Mouse (Mus musculus): ENCODE data around the gene Klhl7. TPM values are rescaled to one million over a fixed set of nuclear protein-coding genes. Genes with fewer than 3 reads are reported as not detected.
A peak's percentile ranks its signal among the peaks of the same experiment; 100 is the strongest.

Gene Klhl7
- total RNA-seq (2022): 10 to 100 TPM; 88.6 to 92.3 (median 89.5) TPM

DNA sequence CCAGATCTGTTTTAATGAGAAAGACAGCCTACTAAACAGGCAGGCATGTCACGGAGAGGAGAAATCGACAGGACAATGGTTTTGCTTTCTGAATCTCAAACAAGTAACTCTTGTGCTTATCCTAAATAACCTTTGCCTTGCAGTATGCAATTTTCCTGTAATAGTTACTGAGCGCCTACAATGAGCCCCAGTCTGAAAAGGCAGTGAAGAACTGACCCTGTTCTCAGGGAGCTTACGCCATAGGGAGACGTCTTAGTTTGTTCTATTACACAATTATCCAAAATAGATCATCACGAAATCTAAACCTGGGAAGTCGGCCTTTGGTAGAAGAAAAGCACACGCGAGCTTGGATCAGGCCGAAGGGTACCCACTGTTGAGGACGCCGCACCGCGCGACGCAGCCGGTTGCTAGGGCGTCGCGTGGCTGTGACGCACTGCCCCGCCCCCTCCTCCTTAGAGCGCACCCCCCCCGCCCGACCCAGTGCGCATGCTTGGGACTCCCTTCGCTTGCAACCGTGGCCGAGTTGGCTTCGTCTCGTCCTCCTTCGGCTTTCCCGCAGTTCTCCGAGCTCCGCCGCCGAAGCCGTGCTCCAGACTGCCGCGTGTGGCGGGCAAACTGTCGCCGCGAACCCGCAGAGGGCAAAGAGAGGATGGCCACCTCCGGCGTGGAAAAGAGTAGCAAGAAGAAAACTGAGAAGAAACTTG is at the start of gene Klhl7:
Gene Klhl7 (plus strand): TSS at position 500 of the 704 bp plus-strand sequence.
- DNase-seq (ENCODE audit: low spot score in 2 of 2): peak; percentile 74 to 78

DNA sequence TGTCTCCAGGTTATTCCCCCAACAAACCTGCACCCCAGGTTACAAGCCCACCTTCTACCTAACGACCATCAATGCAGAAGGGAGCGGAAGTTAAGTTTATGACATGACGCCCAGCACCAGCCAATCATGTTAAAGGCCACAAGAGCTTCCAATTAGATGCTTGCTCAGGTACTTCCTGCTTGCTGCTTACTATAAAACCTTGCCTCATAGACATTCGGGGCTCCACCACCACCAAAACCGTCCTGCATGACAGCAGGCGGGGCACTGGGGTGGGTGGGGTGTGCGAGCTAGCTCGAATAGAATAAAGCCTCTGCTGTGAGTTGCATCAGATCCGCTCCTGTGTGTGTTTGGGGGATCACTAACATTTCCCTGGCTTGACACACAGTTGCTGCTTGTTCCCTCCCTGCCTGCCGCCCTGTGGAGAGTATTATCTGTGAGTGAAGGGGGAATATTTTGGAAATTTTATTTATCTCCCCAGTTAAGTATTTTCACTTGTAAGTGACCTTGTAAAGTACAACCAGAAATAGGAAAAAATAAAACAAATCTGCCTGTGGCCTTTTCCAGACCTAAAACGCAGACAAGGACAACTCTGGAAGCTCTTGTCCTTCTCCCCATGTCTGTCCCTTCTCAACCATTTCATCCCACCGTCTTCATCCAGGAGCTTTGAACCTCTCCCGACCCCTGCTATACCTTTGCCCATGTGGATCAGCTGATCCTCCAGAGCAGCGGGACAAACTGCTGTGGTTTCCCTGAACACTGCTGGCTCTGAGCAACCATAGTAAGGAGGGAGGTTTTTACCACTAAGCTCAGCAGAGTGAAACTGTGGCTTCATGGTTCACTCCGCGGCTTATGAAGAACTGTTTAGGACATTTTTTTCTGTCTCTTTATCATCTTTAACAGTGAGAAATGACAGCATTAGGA is 48.4 kb upstream of the Klhl7 start:
- no peak for DNase-seq (ENCODE audit: low spot score in 2 of 2)

GRCm38 (mm10) chr5:24053245-24054190 is 46.9 kb upstream of the Klhl7 start:
- DNase-seq (ENCODE audit: low spot score in 2 of 2): no peak

DNA sequence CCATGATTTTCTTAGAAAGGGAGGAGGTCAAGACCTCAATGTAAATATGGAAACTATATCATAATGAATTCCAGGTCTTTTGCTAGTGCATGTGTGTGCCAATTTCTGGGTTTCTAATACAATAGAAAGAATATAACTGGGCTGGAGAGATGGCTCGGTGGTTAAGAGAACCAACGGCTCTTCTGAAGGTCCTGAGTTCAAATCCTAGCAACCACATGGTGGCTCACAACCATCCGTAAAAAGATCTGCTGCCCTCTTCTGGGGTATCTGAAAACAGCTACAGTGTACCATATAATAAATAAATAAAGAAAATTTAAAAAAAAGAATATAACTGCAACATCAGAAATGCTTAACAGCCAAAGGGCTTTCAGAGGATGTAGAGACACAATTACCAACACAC is 46.0 kb upstream of the Klhl7 start:
- DNase-seq (ENCODE audit: low spot score in 2 of 2): no peak

DNA sequence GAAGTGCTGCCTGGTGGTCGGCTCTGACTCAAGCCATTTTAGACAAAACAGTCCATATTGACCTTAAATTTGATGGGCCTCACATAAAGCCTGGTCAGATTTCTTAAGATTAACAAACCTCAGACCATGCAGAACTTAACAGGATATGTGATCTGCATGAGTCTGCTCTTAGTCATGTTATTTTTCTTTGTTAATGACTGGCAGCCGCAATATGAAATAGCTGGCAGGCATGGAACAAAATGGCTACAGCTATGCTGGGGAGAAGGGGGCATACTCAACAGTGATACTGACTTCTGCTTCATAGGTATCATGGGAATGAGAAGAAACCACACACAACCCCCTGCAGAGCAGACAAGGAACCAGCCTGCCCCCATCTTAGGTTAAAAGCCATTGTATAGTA is 43.5 kb upstream of the Klhl7 start:
- no peak for DNase-seq (ENCODE audit: low spot score in 2 of 2)

DNA sequence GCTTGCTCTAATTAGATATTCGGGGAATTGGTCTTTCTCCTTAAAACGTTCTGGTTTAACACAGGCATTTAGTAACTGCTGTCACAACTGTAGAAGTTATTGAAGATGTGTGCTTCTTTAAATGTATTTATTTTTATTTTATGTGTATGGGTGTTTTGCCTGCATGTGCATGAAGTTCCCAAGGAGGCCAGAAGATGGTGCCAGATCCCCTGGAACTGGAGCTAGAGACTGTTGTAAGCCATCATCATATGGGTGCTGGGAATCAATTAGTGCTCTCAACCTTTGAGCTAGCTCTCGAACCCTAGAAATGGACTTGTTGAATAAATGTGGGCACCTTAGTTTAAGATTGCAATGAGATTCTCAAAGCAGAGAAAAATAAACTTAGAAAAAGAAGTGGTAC is 42.8 kb upstream of the Klhl7 start:
- no peak for DNase-seq (ENCODE audit: low spot score in 2 of 2)

GRCm38 (mm10) chr5:24060949-24061348 is 39.5 kb upstream of the Klhl7 start:
- no peak for DNase-seq (ENCODE audit: low spot score in 2 of 2)

DNA sequence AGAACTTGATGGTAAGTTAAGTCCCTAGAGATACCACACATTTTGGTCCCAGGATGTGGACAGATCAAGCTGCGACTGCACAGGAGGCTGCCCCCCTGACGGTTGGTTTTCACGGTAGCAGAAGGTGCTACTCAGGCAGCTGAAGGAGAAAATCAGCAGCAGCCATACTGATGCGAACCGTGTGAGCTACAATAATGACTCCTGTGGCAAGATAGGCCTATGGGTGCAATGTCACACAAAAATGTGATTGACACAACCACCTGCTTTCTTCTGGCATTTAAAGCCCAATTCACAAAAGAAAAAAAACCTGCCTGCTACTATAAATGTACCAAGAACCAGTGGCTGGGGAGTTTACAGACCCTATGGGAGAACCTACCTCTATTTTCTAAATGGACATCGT is 37.4 kb upstream of the Klhl7 start:
- no peak for DNase-seq (ENCODE audit: low spot score in 2 of 2)

DNA sequence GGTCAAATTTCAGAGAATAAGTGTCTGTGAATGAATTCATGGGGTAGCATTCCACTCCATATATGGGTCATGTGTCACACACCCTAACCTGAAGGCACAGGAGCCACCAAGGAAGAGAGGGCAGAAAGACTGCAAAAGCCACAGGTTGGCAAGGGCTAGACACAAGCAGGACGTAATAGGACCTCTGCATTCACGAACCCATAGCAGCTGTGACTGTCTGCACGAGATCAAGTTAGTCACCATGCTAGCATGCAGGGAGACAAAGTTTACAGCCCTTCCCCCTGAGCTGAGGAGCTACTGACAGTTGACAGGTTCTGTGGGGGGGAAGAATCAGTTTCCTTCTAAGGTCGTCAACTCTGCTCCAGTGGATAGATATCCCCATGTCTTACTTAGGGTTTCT is 36.9 kb upstream of the Klhl7 start:
- no peak for DNase-seq (ENCODE audit: low spot score in 2 of 2)

- no peak for DNase-seq (ENCODE audit: low spot score in 2 of 2)
These were observed 31.4 kb upstream of the Klhl7 start for GRCm38 (mm10) chr5:24068955-24069354.

- no peak for DNase-seq (ENCODE audit: low spot score in 2 of 2)
These were observed 28.4 kb upstream of the Klhl7 start for GRCm38 (mm10) chr5:24072031-24072430.

GRCm38 (mm10) chr5:24076986-24077718 is 23.3 kb upstream of the Klhl7 start:
- DNase-seq (ENCODE audit: low spot score in 2 of 2): peak; percentile 43 to 62

- DNase-seq (ENCODE audit: low spot score in 2 of 2): no peak
These were observed 22.6 kb upstream of the Klhl7 start for GRCm38 (mm10) chr5:24077739-24078306.

DNA sequence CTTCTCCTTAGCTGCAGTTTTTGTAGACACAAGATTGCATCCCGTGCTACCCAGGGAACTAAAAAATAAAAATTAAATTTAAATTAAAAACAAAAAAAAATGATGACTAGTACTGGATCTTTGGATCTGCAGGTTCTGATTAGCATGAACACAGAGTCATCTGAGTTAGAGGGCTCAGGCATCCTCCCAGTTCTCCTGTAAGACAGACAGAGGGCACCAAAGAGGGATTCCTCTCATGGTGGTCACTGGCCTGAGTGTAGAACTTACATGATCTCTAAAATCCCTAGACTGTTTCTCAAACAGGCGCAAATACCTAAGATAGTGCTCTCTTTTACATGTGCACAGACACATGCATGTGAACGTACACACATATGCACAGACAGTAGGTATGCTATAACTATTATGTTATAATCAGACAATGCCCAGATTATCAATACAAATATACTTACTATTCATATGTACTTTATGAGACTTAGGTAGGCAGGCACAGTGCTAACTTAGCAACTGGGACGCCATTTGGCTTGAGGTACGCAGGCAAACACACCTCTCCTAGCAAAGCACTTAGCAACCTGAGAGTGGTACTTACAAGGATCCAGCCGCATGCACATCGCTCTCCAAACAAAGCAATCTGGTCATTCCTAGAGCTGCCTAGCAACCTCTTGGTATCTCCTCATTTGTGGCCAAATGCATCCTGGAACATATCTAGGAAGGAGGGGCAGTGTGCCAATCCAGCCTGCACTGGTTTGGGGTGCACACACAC is 21.8 kb upstream of the Klhl7 start:
- no peak for DNase-seq (ENCODE audit: low spot score in 2 of 2)

DNA sequence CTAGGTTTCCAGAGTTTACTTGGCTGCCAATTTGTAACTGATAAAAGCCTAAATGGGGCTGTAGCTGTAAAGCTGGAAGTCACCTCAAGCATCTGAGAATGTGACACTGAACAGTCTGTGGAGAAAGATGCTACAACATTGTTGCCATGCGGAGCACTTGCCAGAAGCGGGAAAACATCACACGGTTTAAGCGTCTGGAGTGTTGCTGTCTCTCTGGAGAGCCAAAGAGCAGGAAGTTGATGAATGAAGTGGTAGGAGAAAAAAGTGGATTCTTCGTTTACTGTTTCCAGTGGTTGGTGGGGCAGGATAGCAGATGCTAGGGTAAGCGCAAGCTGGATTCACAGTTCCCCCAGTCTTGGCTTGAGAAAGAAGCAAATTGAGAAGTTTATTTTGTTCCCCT is 19.6 kb upstream of the Klhl7 start:
- no peak for DNase-seq (ENCODE audit: low spot score in 2 of 2)

GRCm38 (mm10) chr5:24084835-24085234 is 15.6 kb upstream of the Klhl7 start:
- DNase-seq (ENCODE audit: low spot score in 2 of 2): no peak

- DNase-seq (ENCODE audit: low spot score in 2 of 2): no peak
These were observed 14.2 kb upstream of the Klhl7 start for GRCm38 (mm10) chr5:24086241-24086640.

- DNase-seq (ENCODE audit: low spot score in 2 of 2): no peak
These were observed 13.5 kb upstream of the Klhl7 start for GRCm38 (mm10) chr5:24086865-24087264.

DNA sequence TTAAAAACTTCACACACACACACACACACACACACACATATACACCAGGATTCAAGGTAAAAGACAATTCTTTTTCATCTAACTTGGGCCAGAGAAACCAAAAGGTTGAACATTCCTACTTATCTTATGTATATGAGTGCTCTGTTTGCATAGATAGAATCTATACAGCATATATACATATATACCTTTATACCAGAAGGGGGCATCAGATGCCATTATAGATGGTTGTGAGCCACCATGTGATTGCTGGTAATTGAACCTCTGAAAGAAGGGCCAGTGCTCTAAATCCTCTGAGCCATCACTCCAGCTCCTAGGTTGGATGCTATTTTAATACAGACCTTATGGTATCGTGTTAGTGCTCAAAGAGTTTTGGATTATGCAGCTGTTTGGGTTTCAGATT is 12.0 kb upstream of the Klhl7 start:
- DNase-seq (ENCODE audit: low spot score in 2 of 2): no peak

DNA sequence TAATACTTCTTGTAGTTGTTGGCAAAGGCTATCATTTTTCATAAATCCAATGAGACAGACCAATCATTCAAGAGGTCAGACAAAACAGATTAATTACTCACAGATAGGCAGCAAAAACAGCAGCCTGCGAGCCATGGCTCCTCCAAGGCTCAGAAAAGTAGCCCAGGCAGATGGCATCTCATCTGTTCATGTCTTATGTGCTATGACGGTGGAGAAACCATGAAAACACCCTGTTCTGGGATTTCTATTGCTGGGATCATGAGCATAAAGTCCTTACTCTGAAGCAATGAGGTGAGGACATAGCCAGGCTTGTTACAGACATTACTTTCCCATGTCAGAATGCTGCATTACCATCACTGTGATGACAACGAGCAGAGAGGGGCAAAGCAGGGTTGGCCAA is 7.9 kb upstream of the Klhl7 start:
- DNase-seq (ENCODE audit: low spot score in 2 of 2): no peak

Data from left cerebral cortex, adult 8-10 months (tissue).